Mouse (Mus musculus): Measurements from ENCODE around the gene B4galt1. TPM values are rescaled to one million over a fixed set of nuclear protein-coding genes. Genes with fewer than 3 reads are reported as not detected.

B4galt1 gene
- polyA plus RNA-seq, 1 experiment from 2014 or later: 74.5 TPM

DNA sequence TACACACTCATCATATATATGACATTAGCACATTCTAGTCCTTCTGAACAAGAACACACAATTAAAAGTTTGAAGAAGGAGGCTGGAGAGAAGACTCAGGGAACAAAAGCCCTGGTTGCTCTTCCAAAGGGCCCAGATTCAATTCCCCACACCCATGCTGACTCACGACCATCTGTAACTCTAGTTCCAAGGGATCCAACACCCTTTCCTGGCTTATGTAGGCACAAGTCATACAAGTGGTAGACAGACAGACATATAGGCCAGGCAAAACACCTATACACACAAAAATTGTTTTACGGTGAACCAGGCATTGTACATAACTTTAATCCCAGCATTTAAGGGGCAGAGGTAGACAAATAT lies 31.3 kb upstream of the B4galt1 start:
- H3K27ac ChIP-seq: 0 out of 2 replicates have a peak overlapping the region, but pooled peaks have one; percentile 21
- H3K4me1 ChIP-seq: 0 out of 2 replicates have a peak, but pooled peaks cover 6% of the 10 kb centered on the region
- no peak overlapping the region for H3K4me2 ChIP-seq
- H3K9ac ChIP-seq: no peak overlapping the region
- no peak for ATAC-seq (ENCODE audit: borderline replicate concordance, extremely low read depth, low FRiP score, low TSS enrichment)
- H3K27me3 ChIP-seq: no peaks in the 10 kb centered on the region
- H3K9me3 ChIP-seq: no peaks in the 10 kb centered on the region
- H3K36me3 ChIP-seq: no peaks in the 10 kb centered on the region
- H3K4me3 ChIP-seq: no peak overlapping the region
- whole genome bisulfite sequencing: 74% methylated on average over 2 of the region's 2 CpGs

DNA sequence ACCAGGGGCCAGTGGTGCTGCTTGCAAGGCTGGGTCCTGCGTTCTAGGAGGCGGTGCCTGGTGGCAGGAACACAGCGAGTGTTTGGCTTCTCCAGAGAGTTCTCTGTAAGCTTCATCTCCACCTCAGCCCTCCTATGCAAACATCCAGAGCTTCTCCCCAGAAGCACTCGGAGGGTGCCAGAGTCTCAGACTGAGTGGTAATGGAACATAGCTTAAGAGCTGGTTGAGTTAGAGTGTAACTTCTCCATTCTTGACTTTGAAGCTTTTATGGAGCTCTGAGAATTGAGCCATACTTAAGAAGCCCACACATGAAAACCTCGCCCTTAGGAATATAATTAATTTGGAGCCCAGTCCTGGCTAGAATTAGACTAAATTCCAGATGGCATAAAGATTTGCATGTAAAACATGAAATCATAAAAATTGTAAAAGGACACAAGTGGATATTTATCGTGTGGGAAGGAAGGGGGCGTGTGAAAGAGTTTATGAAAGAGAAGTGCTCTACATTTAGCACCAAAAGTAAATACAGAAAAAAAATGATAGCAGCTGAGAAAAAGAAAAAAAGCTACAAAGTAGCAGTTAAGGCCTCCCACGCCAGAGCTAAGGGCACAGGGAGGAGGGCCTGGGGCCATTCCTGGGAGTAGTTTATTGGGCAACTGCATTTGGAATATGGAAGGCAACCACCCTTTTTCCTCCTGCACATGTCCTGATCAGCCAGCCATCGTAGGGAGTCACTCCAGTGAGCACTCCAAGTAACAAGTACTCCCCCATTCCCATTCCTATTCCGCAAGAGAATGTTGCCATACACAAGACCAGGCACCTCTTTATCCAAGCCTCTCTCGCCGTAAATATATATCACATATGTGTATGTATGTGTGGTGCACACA lies 30.7 kb upstream of the B4galt1 start:
- WGBS: 66% methylated on average over 12 of the region's 12 CpGs
- H3K27ac ChIP-seq: peak overlapping the region; percentile 21; the same call in 1 of the 2 replicates
- H3K27me3 ChIP-seq: no peaks in the 10 kb centered on the region
- H3K36me3 ChIP-seq: no peaks in the 10 kb centered on the region
- ATAC-seq (ENCODE audit: borderline replicate concordance, extremely low read depth, low FRiP score, low TSS enrichment): no peak
- H3K9me3 ChIP-seq: no peaks in the 10 kb centered on the region
- H3K4me1 ChIP-seq: 0 out of 2 replicates have a peak, but pooled peaks cover 6% of the 10 kb centered on the region
- no peak overlapping the region for H3K4me3 ChIP-seq
- no peak overlapping the region for H3K9ac ChIP-seq
- H3K4me2 ChIP-seq: no peak overlapping the region

DNA sequence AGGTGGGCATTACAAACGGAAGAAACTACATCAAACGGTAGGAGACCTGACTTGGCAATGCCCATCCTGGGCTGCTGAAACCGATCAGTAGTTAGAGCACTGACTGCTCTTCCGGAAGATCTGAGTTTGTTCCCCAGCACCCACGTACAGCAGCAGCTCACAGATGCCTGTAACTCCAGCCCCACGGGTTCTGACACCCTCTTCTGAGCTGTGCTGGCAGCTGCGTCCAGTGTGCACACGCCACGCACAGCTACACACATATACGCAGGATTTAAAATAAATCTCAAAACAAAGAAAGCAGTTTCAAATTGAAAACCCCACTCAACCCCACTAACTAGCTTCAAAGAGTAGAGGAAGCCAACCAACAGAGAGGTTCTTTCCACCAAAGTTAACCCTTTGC lies 29.4 kb upstream of the B4galt1 start:
- no peak for ATAC-seq (ENCODE audit: borderline replicate concordance, extremely low read depth, low FRiP score, low TSS enrichment)
- no peaks in the 10 kb centered on the region for H3K27me3 ChIP-seq
- H3K36me3 ChIP-seq: no peaks in the 10 kb centered on the region
- H3K27ac ChIP-seq: no peak overlapping the region
- H3K9me3 ChIP-seq: no peaks in the 10 kb centered on the region
- no peak overlapping the region for H3K4me2 ChIP-seq
- no peak overlapping the region for H3K4me3 ChIP-seq
- no peak overlapping the region for H3K9ac ChIP-seq
- 78% methylated on average over 10 of the region's 10 CpGs for WGBS
- peaks cover 6% of the 10 kb centered on the region; the same call in 1 of the 2 replicates for H3K4me1 ChIP-seq

DNA sequence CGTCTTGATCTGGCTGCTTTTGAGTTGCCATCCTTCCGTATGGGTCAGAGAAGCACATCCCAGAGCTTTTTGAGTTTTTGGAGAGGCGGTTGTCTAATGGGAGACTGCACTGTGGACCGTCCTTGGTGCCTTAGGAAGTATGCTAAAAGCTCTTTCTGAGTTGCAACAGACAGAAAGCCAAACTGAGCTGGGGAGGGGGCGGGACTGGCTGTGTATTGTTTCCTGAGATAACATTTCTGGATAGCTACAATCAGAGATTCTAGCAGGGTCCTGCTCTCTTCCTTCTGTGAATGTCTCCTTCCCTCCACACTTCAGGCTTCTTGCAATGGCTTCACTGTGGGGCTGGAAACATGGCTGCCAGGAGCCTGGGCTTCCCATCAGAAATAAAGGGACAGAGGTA lies 23.7 kb upstream of the B4galt1 start:
- Histone ChIP-seq H3K36me3 (no peaks in the 10 kb centered on the region), H3K27me3 (no peaks in the 10 kb centered on the region), H3K4me2 (peak overlapping the region; percentile 44), H3K4me3 (no peak overlapping the region), H3K9ac (no peak overlapping the region), H3K27ac (peak overlapping the region; percentile 77), H3K9me3 (no peaks in the 10 kb centered on the region), H3K4me1 (peaks cover 47% of the 10 kb centered on the region)
- no peak; the same call in 1 of the 2 replicates for ATAC-seq (ENCODE audit: borderline replicate concordance, extremely low read depth, low FRiP score, low TSS enrichment)
- WGBS: 42% methylated on average over 5 of the region's 5 CpGs

DNA sequence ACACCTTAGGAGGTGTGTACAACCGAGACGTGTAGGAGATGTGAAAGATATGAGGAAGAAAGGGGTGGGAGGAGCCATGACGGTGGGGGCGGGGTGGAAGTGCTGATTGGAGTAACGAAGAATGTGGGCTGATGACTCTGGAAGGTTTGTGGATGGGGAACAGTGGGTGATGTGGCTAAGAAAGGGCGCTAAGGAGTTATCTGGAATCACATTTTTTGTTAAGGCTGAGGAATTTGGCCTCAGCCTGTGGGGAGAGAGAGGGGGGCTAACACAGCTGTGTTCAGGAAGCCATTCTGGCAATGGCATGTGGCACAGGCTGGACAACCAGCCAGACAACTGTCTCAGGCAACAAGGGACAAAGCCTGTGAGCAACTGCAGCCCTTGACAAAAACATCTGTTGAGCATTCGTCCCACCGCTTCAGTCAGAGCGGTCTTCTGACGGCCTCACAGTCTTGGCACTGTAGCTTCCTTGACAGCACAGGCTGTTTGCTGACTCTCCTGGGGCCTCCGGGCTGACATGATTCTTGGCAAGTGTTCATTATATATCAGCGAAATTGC lies 23.1 kb upstream of the B4galt1 start:
- Histone ChIP-seq H3K9ac (no peak overlapping the region), H3K4me1 (peaks cover 47% of the 10 kb centered on the region), H3K27me3 (no peaks in the 10 kb centered on the region), H3K36me3 (no peaks in the 10 kb centered on the region), H3K4me3 (peak overlapping the region; percentile 2; the same call in 1 of the 2 replicates), H3K4me2 (peak overlapping the region; percentile 44), H3K27ac (peak overlapping the region; percentile 77), H3K9me3 (no peaks in the 10 kb centered on the region)
- peak; percentile 93 for ATAC-seq (ENCODE audit: borderline replicate concordance, extremely low read depth, low FRiP score, low TSS enrichment)
- WGBS: 6% methylated on average over 12 of the region's 12 CpGs

DNA sequence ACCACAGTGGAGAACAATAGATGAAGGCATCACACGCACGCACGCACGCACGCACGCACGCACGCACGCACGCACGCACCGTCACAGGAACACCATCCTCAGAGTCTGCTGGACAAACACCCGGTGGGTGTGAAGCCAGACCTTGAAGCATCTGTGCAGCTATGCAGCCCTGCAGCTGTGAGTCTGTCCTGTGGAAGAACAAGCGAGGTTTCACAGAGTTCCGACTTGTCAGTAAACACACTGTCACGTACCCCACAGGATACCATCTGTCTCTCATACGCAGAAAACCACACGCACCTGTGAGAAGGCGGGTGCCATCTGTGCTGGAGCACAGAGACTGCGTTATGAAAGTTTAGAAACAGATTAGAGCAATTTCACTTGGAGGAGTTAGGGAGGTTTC lies 22.0 kb upstream of the B4galt1 start:
- H3K9ac ChIP-seq: no peak overlapping the region
- H3K4me2 ChIP-seq: no peak overlapping the region
- ATAC-seq (ENCODE audit: borderline replicate concordance, extremely low read depth, low FRiP score, low TSS enrichment): no peak
- H3K4me3 ChIP-seq: no peak overlapping the region
- H3K9me3 ChIP-seq: no peaks in the 10 kb centered on the region
- no peaks in the 10 kb centered on the region for H3K36me3 ChIP-seq
- 79% methylated on average over 20 of the region's 20 CpGs for WGBS
- H3K4me1 ChIP-seq: peaks cover 50% of the 10 kb centered on the region
- no peak overlapping the region for H3K27ac ChIP-seq
- H3K27me3 ChIP-seq: no peaks in the 10 kb centered on the region

DNA sequence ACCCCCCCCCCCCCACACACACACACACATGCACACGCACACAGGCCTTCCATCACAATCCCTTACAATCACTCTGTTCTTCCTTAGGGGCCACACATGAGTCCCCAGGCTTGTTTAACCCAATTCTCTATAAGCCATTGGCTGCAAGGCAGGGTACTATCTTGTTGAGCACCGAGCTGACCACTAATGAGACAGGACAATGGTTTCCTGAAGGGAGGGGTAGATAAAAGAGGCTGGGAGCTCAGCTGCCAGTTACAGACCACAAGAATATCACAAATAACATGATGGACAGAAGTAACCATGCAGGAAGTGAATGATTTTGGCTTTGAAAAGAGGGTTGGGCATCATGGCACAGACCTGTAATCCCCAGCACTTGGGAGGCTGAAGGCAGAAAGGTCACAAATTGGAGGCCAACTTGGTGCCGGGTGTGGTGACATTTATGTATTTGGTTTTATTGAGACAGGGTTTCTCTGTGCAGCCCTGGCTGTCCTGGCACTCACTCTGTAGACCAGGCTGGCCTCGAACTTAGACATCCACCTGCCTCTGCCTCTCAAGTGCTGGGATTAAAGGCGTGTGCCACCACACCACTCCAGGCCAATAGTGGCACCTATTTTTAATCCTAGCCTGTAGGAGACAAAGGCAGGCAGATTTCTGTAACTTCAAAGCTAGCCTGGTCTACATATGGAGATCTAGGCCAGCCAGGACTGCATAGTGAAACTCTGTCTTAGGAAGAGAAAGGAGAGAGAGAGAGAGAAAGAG lies 21.2 kb upstream of the B4galt1 start:
- 84% methylated on average over 5 of the region's 5 CpGs for WGBS
- H3K4me1 ChIP-seq: peaks cover 55% of the 10 kb centered on the region
- no peak overlapping the region for H3K4me2 ChIP-seq
- no peaks in the 10 kb centered on the region for H3K36me3 ChIP-seq
- no peak for ATAC-seq (ENCODE audit: borderline replicate concordance, extremely low read depth, low FRiP score, low TSS enrichment)
- H3K9ac ChIP-seq: no peak overlapping the region
- H3K27me3 ChIP-seq: no peaks in the 10 kb centered on the region
- no peaks in the 10 kb centered on the region for H3K9me3 ChIP-seq
- H3K4me3 ChIP-seq: no peak overlapping the region
- H3K27ac ChIP-seq: no peak overlapping the region

DNA sequence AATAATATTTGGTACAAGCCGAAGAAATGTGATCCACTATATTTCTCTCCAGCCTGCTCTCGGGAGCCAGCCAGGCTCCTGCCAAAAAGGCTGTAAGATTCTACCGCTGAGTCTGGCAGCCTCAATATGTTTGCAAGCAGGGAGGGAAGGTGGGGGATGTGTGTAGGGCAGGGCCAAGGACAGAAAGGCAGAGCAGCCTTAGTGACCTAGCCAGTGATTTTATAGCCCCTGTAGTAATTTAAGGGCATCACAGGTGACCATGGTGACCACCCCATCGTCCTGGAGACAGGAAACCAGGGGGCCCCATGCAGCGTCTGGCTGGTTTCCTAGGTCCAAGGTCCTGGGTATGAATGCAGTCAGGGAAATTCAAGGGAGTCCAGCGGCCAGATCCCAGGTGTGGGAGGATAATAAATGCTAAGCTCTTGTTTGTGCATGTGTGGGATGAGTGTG lies 20.4 kb upstream of the B4galt1 start:
- Histone ChIP-seq H3K9ac (no peak overlapping the region), H3K4me3 (no peak overlapping the region), H3K27me3 (no peaks in the 10 kb centered on the region), H3K4me1 (peaks cover 61% of the 10 kb centered on the region), H3K36me3 (no peaks in the 10 kb centered on the region), H3K4me2 (no peak overlapping the region), H3K27ac (peak overlapping the region; percentile 74; the same call in 1 of the 2 replicates), H3K9me3 (no peaks in the 10 kb centered on the region)
- ATAC-seq (ENCODE audit: borderline replicate concordance, extremely low read depth, low FRiP score, low TSS enrichment): no peak
- 41% methylated on average over 6 of the region's 6 CpGs for WGBS

DNA sequence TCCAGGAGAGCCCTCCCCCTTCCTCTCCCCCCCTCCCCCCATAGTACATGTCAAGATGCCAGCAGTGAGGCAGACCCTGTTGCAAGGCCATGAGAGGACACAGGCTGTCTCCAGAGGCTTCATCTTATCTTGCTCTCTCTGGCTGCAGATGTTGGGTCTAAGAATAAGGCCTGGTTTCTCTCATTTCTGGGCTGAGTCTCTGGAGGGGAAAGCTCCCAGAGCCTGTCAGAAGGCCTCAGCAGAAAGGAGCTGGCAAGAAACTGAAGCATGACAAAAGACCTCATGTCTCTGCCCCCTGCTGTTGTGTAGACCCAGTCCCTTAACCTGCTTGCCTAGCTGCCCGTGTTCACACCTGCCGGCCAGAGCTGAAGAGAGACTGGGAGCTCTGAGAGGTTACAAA lies 19.5 kb upstream of the B4galt1 start:
- H3K36me3 ChIP-seq: no peaks in the 10 kb centered on the region
- no peak overlapping the region for H3K9ac ChIP-seq
- H3K4me2 ChIP-seq: no peak overlapping the region
- WGBS: 78% methylated on average over 2 of the region's 2 CpGs
- peak overlapping the region; percentile 74 for H3K27ac ChIP-seq
- H3K9me3 ChIP-seq: no peaks in the 10 kb centered on the region
- no peaks in the 10 kb centered on the region for H3K27me3 ChIP-seq
- no peak overlapping the region for H3K4me3 ChIP-seq
- ATAC-seq (ENCODE audit: borderline replicate concordance, extremely low read depth, low FRiP score, low TSS enrichment): no peak
- H3K4me1 ChIP-seq: peaks cover 69% of the 10 kb centered on the region

DNA sequence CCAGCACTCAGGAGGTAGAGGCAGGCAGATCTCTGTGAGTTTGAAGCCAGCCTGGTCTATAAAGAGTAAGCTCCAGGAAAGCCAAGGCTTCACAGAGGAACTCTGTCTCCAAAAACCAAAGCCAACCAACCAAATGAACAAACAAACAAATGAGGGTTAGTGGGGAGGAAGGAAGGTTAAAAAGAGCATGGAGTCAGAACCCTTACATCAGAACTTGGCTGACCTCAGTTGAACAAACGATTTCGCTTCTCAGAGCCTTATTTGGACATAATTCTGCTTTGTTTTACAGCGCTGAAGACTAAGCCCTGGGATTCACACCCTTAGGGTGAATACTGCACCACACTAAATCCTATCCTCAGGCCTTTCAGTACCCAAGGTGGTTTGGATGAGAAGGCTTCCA lies 18.3 kb upstream of the B4galt1 start:
- Histone ChIP-seq H3K4me2 (no peak overlapping the region), H3K36me3 (no peaks in the 10 kb centered on the region), H3K9me3 (no peaks in the 10 kb centered on the region), H3K4me3 (no peak overlapping the region), H3K27me3 (no peaks in the 10 kb centered on the region), H3K27ac (no peak overlapping the region), H3K9ac (no peak overlapping the region), H3K4me1 (peaks cover 63% of the 10 kb centered on the region)
- no peak for ATAC-seq (ENCODE audit: borderline replicate concordance, extremely low read depth, low FRiP score, low TSS enrichment)
- 83% methylated on average over 3 of the region's 3 CpGs for WGBS

DNA sequence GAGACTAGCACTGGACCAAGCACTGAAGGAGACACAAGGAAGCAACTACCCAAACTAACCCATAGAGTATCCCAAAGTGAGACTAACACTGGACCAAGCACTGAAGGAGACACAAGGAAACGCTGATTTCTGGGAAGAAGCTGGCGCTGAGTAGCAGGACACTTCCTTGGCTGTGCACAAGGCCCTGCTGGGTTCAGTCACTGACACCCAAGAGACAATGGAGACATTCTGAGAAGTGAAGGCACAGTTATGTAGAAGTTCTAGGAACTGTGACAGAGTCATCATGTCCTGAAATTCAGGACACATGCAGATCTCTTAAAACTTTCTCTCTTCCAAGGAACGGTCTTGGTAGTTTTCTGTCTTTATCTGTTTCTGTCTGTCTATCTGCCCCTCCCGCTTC lies 16.4 kb upstream of the B4galt1 start:
- peak; percentile 47; the same call in 1 of the 2 replicates for ATAC-seq (ENCODE audit: borderline replicate concordance, extremely low read depth, low FRiP score, low TSS enrichment)
- H3K4me2 ChIP-seq: no peak overlapping the region
- H3K9ac ChIP-seq: no peak overlapping the region
- peak overlapping the region; percentile 65 for H3K27ac ChIP-seq
- no peaks in the 10 kb centered on the region for H3K36me3 ChIP-seq
- H3K4me3 ChIP-seq: no peak overlapping the region
- peaks cover 47% of the 10 kb centered on the region for H3K4me1 ChIP-seq
- H3K9me3 ChIP-seq: no peaks in the 10 kb centered on the region
- WGBS: 51% methylated on average over 4 of the region's 4 CpGs
- no peaks in the 10 kb centered on the region for H3K27me3 ChIP-seq
